Mouse (Mus musculus) liver, embryonic 16.5 days (tissue): ENCODE measurements around the gene Mrap. TPM values are rescaled to one million over a fixed set of nuclear protein-coding genes. Genes with fewer than 3 reads are reported as not detected.
A peak's percentile ranks its signal among the peaks of the same experiment; 100 is the strongest.

Source experiments
- ATAC-seq: fragments of 200-750 bp; cut with Nextera tagmentation; 2 replicates; pipeline ENCODE4 v1.8.0; 2017; ENCODE audit warnings: low read depth, mild to moderate bottlenecking, moderate number of reproducible peaks, moderate library complexity
- H3K27ac ChIP-seq: fragments of 300-500 bp; sonication (generic); 2 replicates; pipeline ENCODE4 v1.5.1; 2014; ENCODE audit warnings: mild to moderate bottlenecking, low read length
- H3K27me3 ChIP-seq: fragments of 300-500 bp; sonication (generic); 2 replicates; pipeline ENCODE4 v1.6.1; 2014; ENCODE audit warnings: low read depth, low read length, mixed read lengths; ENCODE audit not compliant: control insufficient read depth, insufficient read depth
- H3K36me3 ChIP-seq: fragments of 300-500 bp; sonication (generic); 2 replicates; pipeline ENCODE4 v1.6.1; 2014; ENCODE audit warnings: mild to moderate bottlenecking; ENCODE audit not compliant: control insufficient read depth, insufficient read depth
- H3K4me1 ChIP-seq: fragments of 300-500 bp; sonication (generic); 2 replicates; pipeline ENCODE4 v1.6.1; 2014; ENCODE audit warnings: low read depth, low read length, mixed read lengths; ENCODE audit not compliant: control insufficient read depth
- H3K4me2 ChIP-seq: fragments of 300-500 bp; sonication (generic); 2 replicates; pipeline ENCODE4 v1.6.1; 2014; ENCODE audit warnings: low read depth, low read length, mixed read lengths
- H3K4me3 ChIP-seq: fragments of 300-500 bp; sonication (generic); 2 replicates; pipeline ENCODE4 v1.5.1; 2014; ENCODE audit warnings: low read depth, mild to moderate bottlenecking, low read length
- H3K9ac ChIP-seq: fragments of 300-500 bp; sonication (generic); 2 replicates; pipeline ENCODE4 v1.6.1; 2014; ENCODE audit warnings: low read depth, low read length
- H3K9me3 ChIP-seq: fragments of 300-500 bp; sonication (generic); replicated peaks from 2 replicates; pipeline ENCODE4 v1.6.1; 2016; ENCODE audit warnings: low read length; ENCODE audit not compliant: control insufficient read depth
- WGBS: fragments of 180-500 bp; shearing (Covaris S2); extraction: QIAGEN DNeasy Blood & Tissue Kit; methylation state at CpG from one replicate; pipeline ENCODE4 v1.1.7; 2014; ENCODE audit not compliant: insufficient replicate concordance; 5-methylcytosine and 5-hydroxymethylcytosine counted together
- polyA plus RNA-seq: library from polyadenylated mRNA; unstranded; fragments of >200 nt; fragmentation: Nextera tagmentation; extraction: Ambion mirVana; gene quantifications from 2 replicates; pipeline ENCODE4 v1.2.1, GENCODE M21; 2015

The Mrap gene
- polyA plus RNA-seq, 1 experiment from 2014 or later = 24.2 TPM

GRCm38 (mm10) chr16:90736672-90737270 lies 1.2 kb upstream of the Mrap start:
- Histone ChIP-seq H3K4me2 (no peak overlapping the region), H3K27ac (peak overlapping the region; percentile 18; the same call in 1 of the 2 replicates)
- WGBS = 49% methylated on average over 10 of the region's 10 CpGs

GRCm38 (mm10) chr16:90747143-90747542 lies 9.1 kb downstream of the Mrap start:
- 38% methylated on average over 6 of the region's 6 CpGs for WGBS
- peaks cover 16% of the 10 kb centered on the region for H3K36me3 ChIP-seq
- no peak overlapping the region for H3K4me3 ChIP-seq
- peaks cover 20% of the 10 kb centered on the region for H3K4me1 ChIP-seq
- no peak overlapping the region for H3K4me2 ChIP-seq
- H3K9me3 ChIP-seq = no peaks in the 10 kb centered on the region
- no peaks in the 10 kb centered on the region for H3K27me3 ChIP-seq
- 0 out of 2 replicates have a peak overlapping the region, but pooled peaks have one; percentile 29 for H3K27ac ChIP-seq
- H3K9ac ChIP-seq = no peak overlapping the region
- ATAC-seq = no peak

More at GRCm38 (mm10) chr16:90736672-90737270, 1.2 kb upstream of the Mrap start:
- Histone ChIP-seq H3K27me3 (no peaks in the 10 kb centered on the region), H3K36me3 (no peaks in the 10 kb centered on the region), H3K9ac (no peak overlapping the region), H3K4me1 (peaks cover 22% of the 10 kb centered on the region), H3K9me3 (no peaks in the 10 kb centered on the region), H3K4me3 (no peak overlapping the region)
- peak; percentile 19; the same call in 1 of the 2 replicates for ATAC-seq

GRCm38 (mm10) chr16:90748169-90748568 lies 10.2 kb downstream of the Mrap start:
- Histone ChIP-seq H3K9ac (no peak overlapping the region), H3K4me3 (no peak overlapping the region), H3K4me2 (no peak overlapping the region), H3K9me3 (no peaks in the 10 kb centered on the region), H3K27ac (no peak overlapping the region), H3K4me1 (peaks cover 15% of the 10 kb centered on the region), H3K36me3 (peaks cover 16% of the 10 kb centered on the region), H3K27me3 (no peaks in the 10 kb centered on the region)
- 80% methylated on average over 7 of the region's 7 CpGs for WGBS
- ATAC-seq = no peak

GRCm38 (mm10) chr16:90753386-90753941 lies 15.5 kb downstream of the Mrap start:
- Histone ChIP-seq H3K4me3 (no peak overlapping the region), H3K9ac (no peak overlapping the region), H3K4me2 (no peak overlapping the region), H3K27ac (no peak overlapping the region), H3K4me1 (peaks cover 8% of the 10 kb centered on the region), H3K27me3 (no peaks in the 10 kb centered on the region), H3K36me3 (peaks cover 27% of the 10 kb centered on the region), H3K9me3 (no peaks in the 10 kb centered on the region)
- ATAC-seq = no peak
- WGBS = 80% methylated on average over 13 of the region's 13 CpGs

GRCm38 (mm10) chr16:90759335-90759734 lies 21.3 kb downstream of the Mrap start:
- no peaks in the 10 kb centered on the region for H3K9me3 ChIP-seq
- peaks cover 13% of the 10 kb centered on the region for H3K36me3 ChIP-seq
- 49% methylated on average over 3 of the region's 3 CpGs for WGBS
- H3K4me1 ChIP-seq = peaks cover 32% of the 10 kb centered on the region
- H3K4me3 ChIP-seq = no peak overlapping the region
- H3K9ac ChIP-seq = 0 out of 2 replicates have a peak overlapping the region, but pooled peaks have one; percentile 14
- no peaks in the 10 kb centered on the region for H3K27me3 ChIP-seq
- no peak overlapping the region for H3K4me2 ChIP-seq
- peak overlapping the region; percentile 5; the same call in 1 of the 2 replicates for H3K27ac ChIP-seq
- no peak for ATAC-seq

GRCm38 (mm10) chr16:90760515-90760914 lies 22.5 kb downstream of the Mrap start:
- Histone ChIP-seq H3K27ac (peak overlapping the region; percentile 79), H3K4me2 (peak overlapping the region; percentile 48), H3K36me3 (peaks cover 10% of the 10 kb centered on the region), H3K9me3 (no peaks in the 10 kb centered on the region), H3K4me3 (no peak overlapping the region), H3K9ac (peak overlapping the region; percentile 36), H3K27me3 (no peaks in the 10 kb centered on the region), H3K4me1 (peaks cover 32% of the 10 kb centered on the region)
- 20% methylated on average over 4 of the region's 4 CpGs for WGBS
- ATAC-seq = peak; percentile 98

- Histone ChIP-seq H3K27ac (no peak overlapping the region), H3K4me2 (no peak overlapping the region), H3K27me3 (no peaks in the 10 kb centered on the region), H3K36me3 (peaks cover 22% of the 10 kb centered on the region), H3K9me3 (no peaks in the 10 kb centered on the region), H3K9ac (no peak overlapping the region), H3K4me3 (no peak overlapping the region), H3K4me1 (peaks cover 18% of the 10 kb centered on the region)
- no peak for ATAC-seq
- 78% methylated on average over 9 of the region's 9 CpGs for WGBS
These were observed 27.3 kb downstream of the Mrap start for GRCm38 (mm10) chr16:90765195-90765877.

- no peak overlapping the region for H3K9ac ChIP-seq
- 89% methylated on average over 15 of the region's 15 CpGs for WGBS
- peaks cover 28% of the 10 kb centered on the region for H3K36me3 ChIP-seq
- H3K4me2 ChIP-seq = no peak overlapping the region
- H3K4me3 ChIP-seq = no peak overlapping the region
- H3K4me1 ChIP-seq = peaks cover 1% of the 10 kb centered on the region; the same call in 1 of the 2 replicates
- no peak for ATAC-seq
- no peaks in the 10 kb centered on the region for H3K27me3 ChIP-seq
- no peak overlapping the region for H3K27ac ChIP-seq
- H3K9me3 ChIP-seq = no peaks in the 10 kb centered on the region
These were observed 29.0 kb downstream of the Mrap start for GRCm38 (mm10) chr16:90766919-90767454.
